Mouse (Mus musculus) stomach, embryonic 16.5 days (tissue): ENCODE data around the gene Frmd4a. TPM values are rescaled to one million over a fixed set of nuclear protein-coding genes. Genes with fewer than 3 reads are reported as not detected.
A peak's percentile ranks its signal among the peaks of the same experiment; 100 is the strongest.

Experiments
- ATAC-seq: fragments of 200-750 bp; cut with Nextera tagmentation; 2 replicates; pipeline ENCODE4 v1.8.0; 2017; ENCODE audit warnings: moderate number of reproducible peaks, moderate TSS enrichment; ENCODE audit not compliant: insufficient read depth, low FRiP score
- H3K27ac ChIP-seq: fragments of 300-500 bp; sonication (generic); 2 replicates; pipeline ENCODE4 v1.5.1; 2014; ENCODE audit warnings: low read length
- H3K27me3 ChIP-seq: fragments of 300-500 bp; sonication (generic); 2 replicates; pipeline ENCODE4 v1.6.1; 2014; ENCODE audit warnings: low read length, control low read depth, mixed read lengths; ENCODE audit not compliant: control insufficient read depth, insufficient read depth
- H3K36me3 ChIP-seq: fragments of 300-500 bp; sonication (generic); 2 replicates; pipeline ENCODE4 v1.6.1; 2014; ENCODE audit warnings: low read length; ENCODE audit not compliant: control insufficient read depth, insufficient read depth
- H3K4me1 ChIP-seq: fragments of 300-500 bp; sonication (generic); 2 replicates; pipeline ENCODE4 v1.6.1; 2014; ENCODE audit warnings: low read length, control low read depth, mixed read lengths; ENCODE audit not compliant: control insufficient read depth, insufficient read depth
- H3K4me2 ChIP-seq: fragments of 300-500 bp; sonication (generic); 2 replicates; pipeline ENCODE4 v1.6.1; 2014; ENCODE audit warnings: low read depth, low read length, mixed read lengths
- H3K4me3 ChIP-seq: fragments of 300-500 bp; sonication (generic); replicated peaks from 2 replicates; pipeline ENCODE4 v1.5.1; 2014; ENCODE audit warnings: mild to moderate bottlenecking, low read length
- H3K9ac ChIP-seq: fragments of 300-500 bp; sonication (generic); 2 replicates; pipeline ENCODE4 v1.6.1; 2014; ENCODE audit warnings: low read length
- H3K9me3 ChIP-seq: fragments of 300-500 bp; sonication (generic); replicated peaks from 2 replicates; pipeline ENCODE4 v1.6.1; 2016; ENCODE audit warnings: low read length, control low read depth; ENCODE audit not compliant: control insufficient read depth
- WGBS: fragments of 180-500 bp; shearing (Covaris S2); extraction: QIAGEN DNeasy Blood & Tissue Kit; methylation state at CpG from one replicate; pipeline ENCODE4 v1.1.7; 2014; 5-methylcytosine and 5-hydroxymethylcytosine counted together
- polyA plus RNA-seq: library from polyadenylated mRNA; unstranded; fragments of >200 nt; fragmentation: Nextera tagmentation; extraction: Ambion mirVana; gene quantifications from 2 replicates; pipeline ENCODE4 v1.2.1, GENCODE M21; 2015

The Frmd4a gene
- polyA plus RNA-seq, 1 experiment from 2014 or later, result 19.6 TPM

DNA sequence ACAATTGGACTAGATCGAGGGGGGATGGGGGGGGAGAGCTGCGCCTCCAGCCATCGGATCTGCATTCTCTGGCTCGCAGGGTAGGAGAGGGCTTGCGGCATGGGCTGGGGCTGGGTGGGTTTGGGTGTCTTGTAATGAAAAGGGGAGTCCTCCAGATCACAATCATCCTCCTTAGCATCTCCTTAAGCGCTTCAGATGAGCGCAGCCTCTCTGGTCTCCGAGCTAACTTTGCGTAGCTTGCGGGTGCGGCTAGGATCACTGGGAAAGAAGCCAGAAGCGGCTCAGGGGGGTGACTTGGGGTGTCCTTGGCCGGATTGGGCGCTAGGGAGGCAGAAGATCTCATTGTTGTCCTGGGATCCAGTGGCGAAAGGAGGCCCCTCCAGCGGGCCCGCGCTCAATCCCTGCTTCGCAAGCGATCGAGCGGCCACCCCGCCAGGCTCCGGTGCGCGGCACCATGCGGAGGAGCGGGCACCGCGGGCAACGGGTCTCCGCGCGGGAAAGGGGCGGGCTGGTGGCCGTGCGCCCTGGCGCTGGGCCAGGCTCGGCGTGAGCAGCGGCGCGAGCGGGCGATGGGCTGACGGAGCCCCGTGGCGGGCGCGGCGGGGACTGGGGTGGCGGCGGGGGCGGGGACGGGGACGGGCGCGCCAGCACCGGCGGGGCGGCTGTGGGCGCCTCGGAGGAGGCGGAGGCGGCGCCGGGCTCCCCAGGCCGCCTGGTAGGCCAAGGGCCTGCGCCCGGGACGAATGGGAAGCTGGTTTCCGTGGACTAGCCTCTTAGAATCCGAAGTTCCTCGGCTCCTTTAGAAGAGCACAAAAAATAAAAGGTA lies 383.5 kb downstream of the Frmd4a start:
- H3K9ac ChIP-seq, result peak overlapping the region; percentile 75
- H3K9me3 ChIP-seq, result no peaks in the 10 kb centered on the region
- peak overlapping the region; percentile 72 for H3K4me2 ChIP-seq
- ATAC-seq, result peak; percentile 78; the same call in 1 of the 2 replicates
- under 1% methylated on average over 70 of the region's 74 CpGs for WGBS
- H3K4me3 ChIP-seq, result peak overlapping the region; percentile 55
- peak overlapping the region; percentile 78 for H3K27ac ChIP-seq
- no peaks in the 10 kb centered on the region for H3K36me3 ChIP-seq
- peaks cover 7% of the 10 kb centered on the region for H3K4me1 ChIP-seq
- H3K27me3 ChIP-seq, result no peaks in the 10 kb centered on the region

DNA sequence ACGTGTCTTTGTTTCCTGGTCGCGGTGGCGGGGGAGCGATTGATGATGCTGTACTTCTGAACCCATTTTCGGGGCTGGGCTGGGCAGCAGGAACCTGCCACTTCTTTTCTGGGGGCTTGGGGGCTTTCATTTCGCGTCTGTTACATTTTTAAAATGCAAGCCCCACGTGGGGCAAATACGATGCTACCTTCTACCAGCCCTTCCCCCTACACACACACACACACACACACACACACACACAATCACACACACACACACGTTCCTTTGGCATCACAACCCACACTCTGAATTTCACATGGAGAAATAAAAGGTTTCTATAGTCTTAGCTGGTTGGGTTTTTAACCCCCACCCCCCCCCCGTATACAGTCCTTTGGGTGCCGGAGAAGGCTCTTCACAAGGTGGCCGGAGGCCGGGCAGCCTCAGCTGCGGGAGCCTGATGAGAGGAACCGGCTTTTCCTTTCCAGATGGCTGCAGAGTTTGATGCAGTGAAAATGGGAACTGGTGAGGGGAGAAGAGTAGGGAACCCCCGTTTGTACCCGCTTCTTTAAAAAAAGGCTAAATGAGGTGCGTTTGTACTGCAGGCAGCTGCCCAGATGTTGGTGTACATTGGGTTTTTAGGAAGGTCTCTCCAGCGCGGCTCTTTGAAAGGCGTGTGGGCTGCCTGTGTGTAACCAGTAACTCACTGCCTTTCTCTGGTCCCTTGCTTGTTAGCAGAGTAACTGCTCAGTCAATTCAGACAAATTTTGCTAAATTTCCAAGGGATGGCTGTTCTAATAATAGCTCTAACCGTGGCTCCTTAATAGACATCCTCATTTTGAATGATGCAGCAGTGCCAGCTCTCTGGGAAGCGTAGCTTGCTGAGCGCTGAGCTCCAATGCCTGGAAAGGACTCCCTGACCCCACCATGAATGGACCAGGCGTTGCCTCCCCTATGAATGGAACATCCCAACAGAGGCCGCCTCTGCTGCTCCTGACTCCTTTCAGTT lies 384.4 kb downstream of the Frmd4a start:
- H3K4me2 ChIP-seq, result peak overlapping the region; percentile 72
- H3K9me3 ChIP-seq, result no peaks in the 10 kb centered on the region
- WGBS, result 2% methylated on average over 28 of the region's 28 CpGs
- H3K4me3 ChIP-seq, result peak overlapping the region; percentile 55
- H3K27ac ChIP-seq, result peak overlapping the region; percentile 78
- H3K27me3 ChIP-seq, result no peaks in the 10 kb centered on the region
- peak overlapping the region; percentile 75 for H3K9ac ChIP-seq
- H3K36me3 ChIP-seq, result no peaks in the 10 kb centered on the region
- ATAC-seq, result no peak
- H3K4me1 ChIP-seq, result peaks cover 7% of the 10 kb centered on the region

DNA sequence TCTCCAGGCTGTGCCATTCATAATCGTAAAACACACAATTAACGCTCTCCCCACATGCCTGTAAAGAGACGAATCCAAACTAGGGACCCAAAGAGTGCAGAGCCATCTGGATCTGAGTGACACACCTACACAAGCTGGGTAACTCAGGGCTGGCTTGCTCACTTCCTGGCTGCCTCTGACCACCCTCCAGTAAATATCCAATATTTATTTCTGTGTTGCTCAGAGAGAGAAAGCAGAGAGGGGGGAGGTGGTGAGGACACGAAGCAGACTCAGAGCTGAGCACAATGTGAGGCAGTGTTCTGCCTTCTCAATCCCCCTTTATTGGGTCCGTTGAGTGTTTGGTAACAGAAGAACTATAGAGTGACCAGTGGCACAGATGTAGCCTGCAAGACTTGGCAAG lies 389.5 kb downstream of the Frmd4a start:
- Histone ChIP-seq H3K27me3 (no peaks in the 10 kb centered on the region), H3K4me2 (no peak overlapping the region), H3K4me1 (peaks cover 4% of the 10 kb centered on the region), H3K9me3 (no peaks in the 10 kb centered on the region), H3K4me3 (no peak overlapping the region), H3K9ac (no peak overlapping the region; the same call in 1 of the 2 replicates), H3K36me3 (no peaks in the 10 kb centered on the region), H3K27ac (no peak overlapping the region)
- 0 out of 2 replicates have a peak, but pooled peaks have one; percentile 15 for ATAC-seq
- 66% methylated on average over 5 of the region's 5 CpGs for WGBS

DNA sequence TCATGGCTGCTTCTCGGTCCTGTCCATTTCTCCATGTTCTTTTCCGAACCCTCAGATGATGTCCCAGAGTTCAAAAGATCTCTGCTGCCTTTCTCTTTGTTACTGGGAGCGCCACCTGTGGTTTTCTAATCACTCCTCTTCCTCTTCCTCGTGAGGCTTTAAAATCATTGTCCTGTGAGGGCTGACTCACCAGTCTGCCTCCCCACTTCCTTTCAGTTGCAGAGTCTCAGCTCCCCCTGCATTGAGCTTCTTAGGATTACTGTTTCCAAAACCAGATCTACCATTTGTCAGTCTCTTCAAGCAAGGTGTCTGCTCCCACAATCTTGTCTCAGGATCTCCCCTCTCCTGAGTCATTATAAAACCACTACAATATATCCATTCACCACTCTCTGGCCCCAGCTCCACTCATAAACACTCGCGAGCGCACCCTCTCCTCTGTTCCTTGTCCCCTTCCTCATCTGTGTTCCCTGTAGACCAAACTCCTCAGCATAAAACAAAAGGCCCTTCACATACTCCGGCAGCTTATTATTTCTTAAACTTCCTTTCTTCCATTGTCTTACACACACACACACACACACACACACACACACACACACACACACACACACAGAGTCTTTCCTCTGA lies 392.4 kb downstream of the Frmd4a start:
- H3K9ac ChIP-seq, result no peak overlapping the region

DNA sequence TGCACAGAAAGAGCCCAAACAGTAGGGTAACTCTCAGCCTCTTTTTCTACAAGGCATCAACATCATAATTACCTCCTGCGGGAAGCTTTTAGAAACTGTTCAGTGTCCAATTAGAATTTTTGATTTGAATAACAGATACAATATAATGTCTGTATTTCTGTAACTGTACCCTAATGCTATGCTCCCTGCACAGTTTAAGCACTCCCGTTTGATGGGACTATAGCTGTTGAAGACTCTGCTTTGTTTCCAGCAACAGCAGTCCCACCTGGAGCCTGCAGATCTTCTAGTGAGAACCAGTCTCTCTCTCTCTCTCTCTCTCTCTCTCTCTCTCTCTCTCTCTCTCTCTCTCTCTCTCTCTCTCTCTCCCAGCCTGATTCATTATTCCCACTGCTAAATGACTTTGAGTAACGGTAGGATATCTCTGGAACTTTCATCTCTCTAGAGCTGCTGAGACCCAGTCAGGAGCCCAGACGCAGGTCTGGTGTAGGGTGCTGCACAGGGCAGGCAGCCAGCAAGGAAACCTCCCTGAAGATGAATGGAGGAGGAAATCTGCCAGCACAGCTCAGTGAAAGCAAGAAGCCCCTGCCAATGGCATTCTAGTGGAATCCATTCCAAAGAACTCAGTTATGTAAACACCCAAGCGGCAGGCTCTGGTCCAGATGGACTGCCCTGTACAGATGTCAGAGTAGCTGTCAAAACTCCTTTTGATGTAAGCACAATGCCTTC lies 395.5 kb downstream of the Frmd4a start:
- peaks cover 16% of the 10 kb centered on the region for H3K4me1 ChIP-seq
- no peaks in the 10 kb centered on the region for H3K27me3 ChIP-seq
- WGBS, result 29% methylated on average over 5 of the region's 5 CpGs
- H3K27ac ChIP-seq, result no peak overlapping the region; the same call in 1 of the 2 replicates
- 0 out of 2 replicates have a peak overlapping the region, but pooled peaks have one; percentile 15 for H3K4me2 ChIP-seq
- H3K9me3 ChIP-seq, result no peaks in the 10 kb centered on the region
- H3K36me3 ChIP-seq, result no peaks in the 10 kb centered on the region
- no peak overlapping the region for H3K9ac ChIP-seq
- no peak overlapping the region for H3K4me3 ChIP-seq
- ATAC-seq, result peak; percentile 73; the same call in 1 of the 2 replicates

More for the DNA sequence above, 392.4 kb downstream of the Frmd4a start:
- ATAC-seq, result no peak
- Histone ChIP-seq H3K9me3 (no peaks in the 10 kb centered on the region), H3K4me2 (no peak overlapping the region), H3K4me3 (no peak overlapping the region), H3K36me3 (no peaks in the 10 kb centered on the region), H3K4me1 (peaks cover 16% of the 10 kb centered on the region), H3K27ac (no peak overlapping the region), H3K27me3 (no peaks in the 10 kb centered on the region)
- 60% methylated on average over 8 of the region's 8 CpGs for WGBS

DNA sequence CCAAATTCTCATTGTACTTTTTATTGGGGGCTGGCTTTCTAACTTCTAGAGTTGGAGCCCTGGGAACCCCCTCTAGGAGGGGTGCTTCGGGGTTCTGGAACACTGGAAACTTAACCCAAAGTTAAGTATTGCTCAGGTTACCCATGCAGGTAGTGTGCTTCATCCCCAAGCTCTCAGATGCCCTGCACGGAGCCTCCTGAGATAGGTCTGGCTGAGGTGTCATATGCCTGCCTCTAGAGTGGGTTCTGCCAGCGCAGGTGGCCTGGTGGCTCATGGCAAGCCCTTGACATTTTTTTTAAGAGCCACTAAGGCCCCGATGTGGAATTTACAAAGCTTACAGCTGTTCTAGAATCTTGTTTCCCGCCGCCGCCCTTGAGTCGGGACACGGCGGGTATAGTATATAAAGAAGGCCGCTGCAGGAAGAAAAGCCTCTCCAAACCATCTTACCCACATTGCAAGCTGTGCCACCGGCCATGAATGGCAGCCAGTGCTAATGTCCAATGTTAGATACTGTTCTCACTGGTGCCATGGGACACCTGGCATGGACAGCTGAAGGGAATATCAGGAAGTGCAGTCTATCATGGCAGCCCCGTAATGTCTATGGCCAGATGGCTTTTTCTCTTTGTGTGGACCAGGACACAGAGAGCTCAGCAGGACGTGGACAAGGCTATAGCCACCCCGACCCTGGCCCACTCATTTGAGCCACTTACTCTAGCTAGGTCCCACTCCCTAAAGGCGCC lies 396.2 kb downstream of the Frmd4a start:
- Histone ChIP-seq H3K36me3 (no peaks in the 10 kb centered on the region), H3K4me1 (peaks cover 16% of the 10 kb centered on the region), H3K9me3 (no peaks in the 10 kb centered on the region), H3K4me3 (no peak overlapping the region), H3K9ac (no peak overlapping the region), H3K4me2 (0 out of 2 replicates have a peak overlapping the region, but pooled peaks have one; percentile 15), H3K27me3 (no peaks in the 10 kb centered on the region), H3K27ac (peak overlapping the region; percentile 37; the same call in 1 of the 2 replicates)
- WGBS, result 76% methylated on average over 16 of the region's 16 CpGs
- no peak for ATAC-seq

DNA sequence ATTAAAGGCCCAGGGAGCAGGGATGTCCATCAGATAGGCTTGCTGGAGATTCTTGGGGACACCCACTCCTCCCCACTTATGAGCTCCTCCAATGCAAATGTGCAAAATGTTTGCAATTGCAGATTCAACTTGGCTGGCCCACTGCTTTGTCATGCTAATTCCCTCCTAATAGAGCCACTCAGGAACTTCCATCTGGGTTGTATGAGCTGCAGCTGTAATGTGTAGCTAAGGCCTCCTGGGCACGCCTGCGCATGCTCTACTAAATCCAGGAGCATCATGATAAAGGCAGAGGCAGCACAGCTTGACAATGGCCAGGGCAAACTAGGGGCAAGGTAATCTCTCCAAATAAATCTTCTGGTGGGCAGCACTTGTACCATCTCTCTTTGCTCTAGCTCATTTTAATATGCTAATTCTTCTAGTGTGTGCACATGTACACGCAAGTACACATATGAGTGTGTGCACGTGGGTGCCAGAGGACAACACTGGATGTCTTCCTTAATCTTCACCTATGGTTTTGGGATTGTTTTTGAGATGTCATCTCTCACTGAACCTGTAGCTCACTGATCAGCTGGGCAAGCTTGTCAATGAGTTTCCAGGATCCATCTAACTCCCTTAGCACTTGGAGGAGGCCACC lies 403.3 kb downstream of the Frmd4a start:
- Histone ChIP-seq H3K9me3 (no peaks in the 10 kb centered on the region), H3K4me3 (no peak overlapping the region), H3K4me1 (no peaks in the 10 kb centered on the region), H3K4me2 (no peak overlapping the region), H3K27ac (no peak overlapping the region), H3K36me3 (no peaks in the 10 kb centered on the region), H3K9ac (no peak overlapping the region), H3K27me3 (no peaks in the 10 kb centered on the region)
- 91% methylated on average over 4 of the region's 4 CpGs for WGBS
- ATAC-seq, result no peak
